Mouse (Mus musculus) heart, embryonic 10.5 days (tissue): Measurements from ENCODE around the gene Olfr61. TPM values are rescaled to one million over a fixed set of nuclear protein-coding genes. Genes with fewer than 3 reads are reported as not detected.
"Not testable (repeated sequence)": the region's sequence is repeated elsewhere in the genome, so short reads cannot be mapped to it uniquely, and the experiment has no call there.

Experiments used
- DNase-seq: peaks from one replicate; pipeline ENCODE4 v3.0.0-alpha.2; 2017; ENCODE audit warnings: low spot score
- H3K27ac ChIP-seq: fragments of 300-500 bp; sonication (generic); 2 replicates; pipeline ENCODE4 v1.5.1; 2016; ENCODE audit warnings: mild to moderate bottlenecking
- H3K27me3 ChIP-seq: fragments of 300-500 bp; sonication (generic); 2 replicates; pipeline ENCODE4 v1.6.1; 2016; ENCODE audit warnings: mild to moderate bottlenecking; ENCODE audit not compliant: poor library complexity, insufficient read depth, severe bottlenecking
- H3K36me3 ChIP-seq: fragments of 300-500 bp; sonication (generic); 2 replicates; pipeline ENCODE4 v1.6.1; 2016; ENCODE audit warnings: mild to moderate bottlenecking, moderate library complexity
- H3K4me1 ChIP-seq: fragments of 300-500 bp; sonication (generic); 2 replicates; pipeline ENCODE4 v1.6.1; 2016; ENCODE audit warnings: mild to moderate bottlenecking
- H3K4me3 ChIP-seq: fragments of 300-500 bp; sonication (generic); 2 replicates; pipeline ENCODE4 v1.5.1; 2016; ENCODE audit warnings: mild to moderate bottlenecking, moderate library complexity
- H3K9me3 ChIP-seq: fragments of 300-500 bp; sonication (generic); 2 replicates; pipeline ENCODE4 v1.6.1; 2016; ENCODE audit warnings: mild to moderate bottlenecking, moderate library complexity
- WGBS: fragments of 180-500 bp; shearing (Covaris S2); methylation state at CpG from one replicate; pipeline ENCODE4 v1.1.7; 2016; 5-methylcytosine and 5-hydroxymethylcytosine counted together
- polyA plus RNA-seq: library from polyadenylated mRNA; unstranded; fragments of >200 nt; fragmentation: Nextera tagmentation; extraction: Ambion mirVana; gene quantifications from 2 replicates; pipeline ENCODE4 v1.2.1, GENCODE M21; 2016

The Olfr61 gene
- polyA plus RNA-seq: not detected in 2 replicates

GRCm38 (mm10) chr7:140628670-140629069, at the start of gene Olfr61:
TSS of gene Olfr61 (plus strand) at chr7:140628970.
- H3K9me3 ChIP-seq, H3K27ac ChIP-seq, H3K36me3 ChIP-seq, H3K4me1 ChIP-seq, H3K27me3 ChIP-seq, DNase-seq, H3K4me3 ChIP-seq: not testable (repeated sequence)
- 74% methylated on average over 3 of the region's 3 CpGs for WGBS

DNA sequence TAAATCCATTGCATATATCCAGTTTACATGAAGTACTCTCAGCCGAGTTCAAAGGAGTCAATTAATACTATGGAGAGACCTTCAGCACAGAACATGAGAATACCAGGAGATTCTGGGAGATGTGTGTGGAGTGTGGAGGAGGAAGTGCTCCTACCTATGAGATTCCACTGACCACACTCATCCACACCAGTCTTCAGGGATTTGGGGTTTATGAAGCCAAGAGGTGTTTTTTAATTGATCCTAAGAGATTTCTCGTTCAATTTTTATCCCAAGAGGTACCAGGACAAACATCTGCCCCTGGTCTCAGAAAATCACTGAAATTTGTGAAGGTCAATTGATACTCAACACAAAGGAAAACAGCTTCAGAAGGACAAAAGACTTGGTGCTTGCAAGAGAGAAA, 27.8 kb upstream of the Olfr61 start, which contains the start of gene Olfr46:
TSS of gene Olfr46 (plus strand) at position 301 of the 400 bp plus-strand sequence.
- not testable (repeated sequence) for DNase-seq, H3K4me1 ChIP-seq, H3K36me3 ChIP-seq, H3K27ac ChIP-seq, H3K4me3 ChIP-seq, H3K27me3 ChIP-seq, H3K9me3 ChIP-seq
- WGBS: 75% methylated on average over 2 of the region's 2 CpGs

DNA sequence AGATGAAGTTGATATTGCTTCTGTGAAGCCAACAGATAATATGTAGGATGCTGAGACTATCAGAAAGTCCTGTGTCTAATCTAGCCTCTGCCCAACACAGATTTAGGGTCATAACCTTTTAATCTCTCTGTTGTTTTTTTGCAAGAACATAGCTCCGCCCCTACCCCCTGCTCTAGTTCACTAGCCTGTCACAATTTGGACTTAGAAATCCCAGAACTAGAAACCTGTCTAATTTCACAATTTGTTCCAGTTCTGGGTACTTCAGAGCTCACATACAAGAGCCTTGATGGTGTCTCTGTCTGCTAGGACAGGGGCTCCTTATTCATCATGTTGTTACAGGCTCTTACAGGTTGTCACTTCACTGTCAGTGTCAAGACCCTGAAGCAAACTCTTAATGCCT, 1.8 kb downstream of the Olfr61 start:
- Histone ChIP-seq H3K27ac (no peak overlapping the region), H3K36me3 (no peaks in the 10 kb centered on the region), H3K27me3 (no peaks in the 10 kb centered on the region), H3K4me1 (no peaks in the 10 kb centered on the region), H3K9me3 (no peaks in the 10 kb centered on the region), H3K4me3 (no peak overlapping the region)
- WGBS: 59% methylated on average over 1 of the region's 1 CpGs
- no peak for DNase-seq

GRCm38 (mm10) chr7:140646152-140646551, 17.4 kb downstream of the Olfr61 start, which contains the start of gene Olfr53:
TSS of gene Olfr53 (plus strand) at chr7:140646452.
- Histone ChIP-seq H3K27me3 (no peaks in the 10 kb centered on the region), H3K4me3 (no peak within 1 kb of the TSS), H3K36me3 (no peaks in the 10 kb centered on the region), H3K9me3 (no peaks in the 10 kb centered on the region), H3K27ac (no peak within 1 kb of the TSS), H3K4me1 (no peaks in the 10 kb centered on the region)
- 85% methylated on average over 1 of the region's 1 CpGs for WGBS
- no peak for DNase-seq

DNA sequence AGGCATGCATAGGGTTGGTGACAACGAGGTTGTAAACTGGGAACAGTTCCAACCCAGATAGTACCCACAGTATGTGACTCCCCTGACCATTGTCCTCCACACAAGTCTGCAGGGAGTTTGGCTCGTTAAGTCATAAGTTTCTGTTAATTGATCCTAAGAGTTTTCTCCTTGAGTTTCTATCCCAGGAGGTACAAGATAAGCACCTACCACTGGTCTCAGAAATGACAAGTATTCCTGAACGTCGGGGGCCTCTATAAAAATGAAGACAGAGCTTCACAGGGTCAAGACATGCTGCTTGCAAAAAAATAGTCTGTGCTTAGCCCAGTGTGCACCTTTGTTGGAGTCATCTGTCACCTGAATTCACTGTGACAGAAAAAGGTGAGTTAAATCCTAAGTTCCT, 30.9 kb downstream of the Olfr61 start, which contains the start of gene Olfr539:
TSS of gene Olfr539 (plus strand) at position 301 of the 400 bp plus-strand sequence.
- H3K9me3 ChIP-seq: no peaks in the 10 kb centered on the region
- H3K36me3 ChIP-seq: no peaks in the 10 kb centered on the region
- no peaks in the 10 kb centered on the region for H3K27me3 ChIP-seq
- no peak within 1 kb of the TSS for H3K27ac ChIP-seq
- 62% methylated on average over 4 of the region's 4 CpGs for WGBS
- no peak within 1 kb of the TSS for H3K4me3 ChIP-seq
- DNase-seq: no peak
- H3K4me1 ChIP-seq: no peaks in the 10 kb centered on the region

DNA sequence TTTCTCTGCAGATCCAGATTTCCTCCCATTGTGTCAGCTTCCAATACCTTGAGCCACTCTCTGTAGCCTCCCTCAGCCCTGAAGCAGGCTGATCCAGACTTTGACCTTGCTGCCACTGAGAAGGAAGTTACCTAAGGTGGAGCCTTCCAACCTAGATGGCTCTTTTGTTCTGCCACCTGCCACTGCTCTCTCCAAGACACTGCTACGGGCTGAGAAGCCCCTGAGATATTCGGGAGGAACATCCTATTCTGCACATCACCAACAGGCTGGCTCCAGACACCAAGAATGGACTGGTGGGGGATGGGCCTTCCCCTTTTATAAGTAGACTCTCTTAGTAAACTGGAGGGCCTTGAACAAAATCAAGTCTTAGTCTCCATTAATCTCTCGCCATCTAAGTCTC, 41.9 kb downstream of the Olfr61 start:
- not testable (repeated sequence) for H3K4me3 ChIP-seq, H3K36me3 ChIP-seq, H3K27me3 ChIP-seq, H3K27ac ChIP-seq, H3K9me3 ChIP-seq, DNase-seq, H3K4me1 ChIP-seq
- WGBS: 71% methylated on average over 3 of the region's 3 CpGs

DNA sequence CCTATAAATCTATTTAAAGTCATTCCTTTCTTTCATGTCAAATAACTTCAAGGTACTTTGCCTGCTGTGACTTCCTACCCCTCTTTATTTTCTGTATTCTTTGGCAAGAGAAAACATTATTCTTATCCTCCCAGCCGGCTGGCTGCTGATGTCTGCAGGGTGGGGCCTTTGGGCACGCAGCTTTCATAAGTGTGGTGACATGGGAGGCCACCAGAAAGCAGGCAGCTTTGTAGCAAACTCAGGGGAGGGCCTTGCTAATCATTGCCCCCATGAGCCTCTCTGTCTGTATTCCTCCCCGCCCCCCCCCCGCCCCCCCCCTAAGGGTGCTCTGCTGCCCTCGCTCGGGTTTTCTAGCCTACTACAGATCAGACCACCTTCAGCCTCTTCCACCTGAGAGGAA, 47.1 kb downstream of the Olfr61 start:
- Histone ChIP-seq H3K4me3 (peak overlapping the region; percentile 24; the same call in 1 of the 2 replicates), H3K4me1 (peaks cover 4% of the 10 kb centered on the region; the same call in 1 of the 2 replicates), H3K27ac (no peak overlapping the region), H3K9me3 (no peaks in the 10 kb centered on the region), H3K36me3 (no peaks in the 10 kb centered on the region), H3K27me3 (no peaks in the 10 kb centered on the region)
- 0% methylated on average over 6 of the region's 6 CpGs for WGBS
- no peak for DNase-seq

DNA sequence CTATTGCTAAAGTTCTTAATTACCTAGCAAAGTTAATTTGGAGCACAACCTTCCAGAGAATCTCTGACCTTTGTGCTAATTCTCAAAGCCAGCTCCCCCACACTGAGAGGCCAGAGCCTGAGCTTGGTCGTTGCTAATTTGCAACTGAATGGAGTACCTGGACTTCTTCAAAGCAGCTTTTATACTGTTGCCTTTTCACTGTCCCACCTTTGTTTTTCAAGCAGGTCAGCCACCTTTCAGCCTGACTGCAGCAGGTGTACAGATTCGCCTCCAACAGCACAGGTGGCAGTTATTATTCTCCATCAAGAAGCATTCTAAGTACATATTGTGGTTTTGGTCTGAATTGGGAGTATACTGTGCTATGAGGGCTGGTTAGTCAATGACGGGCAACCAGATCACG, 50.8 kb downstream of the Olfr61 start:
- DNase-seq, H3K36me3 ChIP-seq, H3K4me3 ChIP-seq, H3K9me3 ChIP-seq, H3K4me1 ChIP-seq, H3K27me3 ChIP-seq, H3K27ac ChIP-seq: not testable (repeated sequence)
- 61% methylated on average over 4 of the region's 4 CpGs for WGBS

DNA sequence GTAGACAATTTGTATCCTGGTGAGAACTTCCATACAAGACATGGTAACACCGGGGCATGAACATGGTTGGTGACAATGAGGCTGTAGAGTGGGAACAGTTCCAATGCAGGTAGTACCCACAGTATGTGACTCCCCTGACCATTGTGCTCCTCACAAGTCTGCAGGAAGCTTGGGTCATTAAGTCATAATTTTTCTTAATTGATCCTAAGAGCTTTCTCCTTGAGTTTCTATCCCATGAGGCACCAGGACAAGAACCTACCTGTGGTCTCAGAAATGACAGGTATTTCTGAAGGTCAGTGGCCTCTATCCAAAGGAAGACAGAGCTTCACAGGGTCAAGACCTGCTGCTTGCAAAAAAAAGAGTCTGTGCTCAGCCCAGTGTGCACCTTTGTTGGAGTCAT, 52.9 kb downstream of the Olfr61 start, which contains the start of gene Olfr45:
TSS of gene Olfr45 (plus strand) at position 301 of the 400 bp plus-strand sequence.
- WGBS: 92% methylated on average over 1 of the region's 1 CpGs
- Histone ChIP-seq H3K27me3 (no peaks in the 10 kb centered on the region), H3K36me3 (no peaks in the 10 kb centered on the region), H3K9me3 (no peaks in the 10 kb centered on the region), H3K4me1 (no peaks in the 10 kb centered on the region), H3K4me3 (no peak within 1 kb of the TSS), H3K27ac (no peak within 1 kb of the TSS)
- DNase-seq: no peak

Other genes starting within 250 kb of the Olfr61 start
- not detected in 2 replicates for gene Olfr531, start 226.1 kb upstream of the Olfr61 start, polyA plus RNA-seq
- not detected in 2 replicates for gene Olfr532, start 207.3 kb upstream of the Olfr61 start, polyA plus RNA-seq
- gene Olfr533, start 165.6 kb upstream of the Olfr61 start, polyA plus RNA-seq: not detected in 2 replicates
- not detected in 2 replicates for gene Olfr535, start 144.8 kb upstream of the Olfr61 start, polyA plus RNA-seq
- not detected in 2 replicates for gene Olfr536, start 121.6 kb upstream of the Olfr61 start, polyA plus RNA-seq
- not detected in 2 replicates for gene Olfr538, start 61.1 kb upstream of the Olfr61 start, polyA plus RNA-seq
- not detected in 2 replicates for gene Olfr46, start 27.7 kb upstream of the Olfr61 start, polyA plus RNA-seq
- not detected in 2 replicates for gene Olfr53, start 17.5 kb downstream of the Olfr61 start, polyA plus RNA-seq
- gene Olfr539, start 31.0 kb downstream of the Olfr61 start, polyA plus RNA-seq: not detected in 2 replicates
- gene Olfr45, start 53.0 kb downstream of the Olfr61 start, polyA plus RNA-seq: not detected in 2 replicates
- gene Olfr541, start 68.3 kb downstream of the Olfr61 start, polyA plus RNA-seq: not detected in 2 replicates
- not detected in 2 replicates for gene Cyp2e1, start 134.8 kb downstream of the Olfr61 start, polyA plus RNA-seq
- gene Syce1, start 158.9 kb downstream of the Olfr61 start, polyA plus RNA-seq: 0.16 and 0.49 TPM in 2 replicates
- 1.0 and 1.1 TPM in 2 replicates for gene Zfp941, start 193.2 kb downstream of the Olfr61 start, polyA plus RNA-seq
- gene Urah, start 206.0 kb downstream of the Olfr61 start, polyA plus RNA-seq: 0.85 TPM in 1 of 2 replicates, not detected in the other
- not detected in 2 replicates for gene Scgb1c1, start 216.6 kb downstream of the Olfr61 start, polyA plus RNA-seq
- gene Odf3, start 218.8 kb downstream of the Olfr61 start, polyA plus RNA-seq: not detected in 2 replicates
- not detected in 2 replicates for gene Gm45785, start 227.4 kb downstream of the Olfr61 start, polyA plus RNA-seq
- 47.3 and 58.8 TPM in 2 replicates for gene Ric8a, start 228.0 kb downstream of the Olfr61 start, polyA plus RNA-seq
- 28.1 and 31.4 TPM in 2 replicates for gene Bet1l, start 228.6 kb downstream of the Olfr61 start, polyA plus RNA-seq